Mouse (Mus musculus) hematopoietic stem cell, adult 5-6 weeks (primary cell): ENCODE results near the gene Xpa. TPM values are rescaled to one million over a fixed set of nuclear protein-coding genes. Genes with fewer than 3 reads are reported as not detected.
A peak's percentile ranks its signal among the peaks of the same experiment; 100 is the strongest.

Source experiments
- ATAC-seq, 2 experiments: fragments of 125-278 bp in 1 of 2; replicated peaks in 1 of 2; 2 replicates each; pipeline ENCODE4 v1.8.0; 2016 to 2017; ENCODE audit warnings: inconsistent platforms in 2 of 2, mild to moderate bottlenecking in 2 of 2, moderate number of reproducible peaks in 2 of 2, low read depth in 1 of 2, moderate TSS enrichment in 1 of 2; ENCODE audit not compliant: low FRiP score in 2 of 2, poor library complexity in 2 of 2, severe bottlenecking in 2 of 2, insufficient read depth in 1 of 2, low TSS enrichment in 1 of 2
- total RNA-seq: library from RNA; stranded (forward); fragments of 172-1452, 232-1000 nt; gene quantifications from 2 replicates; pipeline ENCODE4 v1.2.3, GENCODE M21; 2017

The Xpa gene
- total RNA-seq, 1 experiment from 2014 or later, result 61.1 TPM

DNA sequence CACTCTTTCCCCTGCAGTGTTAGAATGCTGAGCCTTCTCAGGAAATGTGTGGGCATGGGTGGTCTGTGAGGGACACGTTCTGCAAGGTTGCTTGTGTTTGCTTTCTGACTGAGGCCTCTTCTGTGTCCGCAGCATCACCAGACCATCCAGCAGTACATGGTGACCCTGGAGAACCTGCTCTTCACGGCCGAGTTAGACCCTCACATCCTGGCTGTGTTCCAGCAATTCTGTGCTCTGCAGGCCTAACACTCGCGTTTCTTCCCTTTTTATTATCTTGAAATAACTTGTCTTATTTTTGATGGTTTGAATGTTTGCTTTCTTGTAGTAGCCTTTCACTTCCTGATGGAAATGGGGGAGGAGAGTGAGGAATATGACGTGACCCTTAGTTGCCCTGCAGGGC lies 24.4 kb downstream of the Xpa start:
- no peak for ATAC-seq

DNA sequence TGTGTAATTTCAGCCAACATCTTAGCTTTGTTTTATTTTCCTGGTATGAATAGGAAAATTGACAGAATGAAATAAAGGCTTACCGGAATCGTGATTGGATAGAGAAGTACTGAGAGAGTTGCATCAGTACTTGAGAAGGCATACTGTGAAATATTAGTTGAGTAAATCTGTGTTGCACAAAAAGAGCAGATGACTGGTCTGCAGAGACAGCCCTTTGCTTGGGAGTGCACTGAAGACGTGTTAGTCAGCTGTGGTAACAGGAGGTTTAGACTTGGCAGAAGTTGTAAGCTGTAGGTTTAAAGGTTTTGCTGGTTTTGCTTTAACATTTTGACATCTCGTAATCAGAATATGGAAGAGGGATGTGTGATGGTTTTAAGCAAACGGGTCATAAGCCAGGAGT lies 30.3 kb downstream of the Xpa start:
- ATAC-seq, result peak in 1 of 2 experiments; percentile 36; a peak in 1 of 4 replicates

DNA sequence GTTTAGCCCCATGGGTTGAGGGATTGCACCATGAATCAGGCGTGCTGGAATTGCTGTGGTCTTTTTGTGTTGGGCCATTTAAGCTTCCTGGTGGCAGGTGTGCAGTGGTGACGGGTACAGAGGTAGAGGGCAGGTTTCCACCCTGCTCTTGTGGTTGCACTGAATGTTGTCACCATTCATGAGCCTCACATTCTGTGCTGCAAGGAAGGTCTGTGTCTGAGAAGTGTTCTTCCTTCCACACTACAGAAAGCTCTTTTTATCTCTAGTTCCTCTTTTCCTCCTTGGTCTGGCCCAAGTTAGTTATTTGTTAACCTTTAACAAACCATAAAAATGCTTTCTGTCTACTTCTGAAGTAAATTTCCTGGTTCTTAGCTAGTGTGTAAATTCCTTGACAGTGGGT lies 32.1 kb downstream of the Xpa start:
- ATAC-seq, result peak; percentile 27 to 70; a peak in 2 of 4 replicates

DNA sequence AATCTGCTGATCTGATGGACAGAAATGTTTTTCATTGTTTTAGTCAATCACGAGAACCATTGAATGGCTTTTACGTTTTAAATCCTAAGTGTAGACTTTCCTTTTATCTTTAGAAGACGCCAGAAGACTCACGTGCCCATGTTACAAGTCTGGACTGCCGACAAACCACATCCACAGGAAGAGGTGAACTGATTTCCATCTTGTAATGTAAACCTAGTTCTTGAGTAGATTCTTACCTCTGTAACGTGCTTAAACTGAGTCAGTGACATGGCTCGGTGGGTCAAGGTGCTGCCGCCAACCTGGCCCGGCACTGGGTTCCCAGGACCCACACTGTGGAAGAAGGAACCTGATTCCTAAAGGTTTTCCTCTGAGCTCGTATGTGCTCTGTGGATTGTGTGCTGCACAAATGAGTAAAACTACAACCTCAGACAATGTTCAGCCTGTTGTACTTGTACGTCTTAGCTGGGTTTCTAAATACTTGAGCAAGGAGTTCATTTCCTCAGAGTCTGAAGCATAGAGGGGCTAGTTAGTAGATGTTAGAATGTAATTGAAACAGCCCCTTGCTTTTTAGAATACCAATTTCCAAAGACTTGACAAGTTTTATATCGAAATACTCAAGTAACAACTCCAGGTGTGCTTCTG lies 44.1 kb downstream of the Xpa start:
- ATAC-seq, result no peak

DNA sequence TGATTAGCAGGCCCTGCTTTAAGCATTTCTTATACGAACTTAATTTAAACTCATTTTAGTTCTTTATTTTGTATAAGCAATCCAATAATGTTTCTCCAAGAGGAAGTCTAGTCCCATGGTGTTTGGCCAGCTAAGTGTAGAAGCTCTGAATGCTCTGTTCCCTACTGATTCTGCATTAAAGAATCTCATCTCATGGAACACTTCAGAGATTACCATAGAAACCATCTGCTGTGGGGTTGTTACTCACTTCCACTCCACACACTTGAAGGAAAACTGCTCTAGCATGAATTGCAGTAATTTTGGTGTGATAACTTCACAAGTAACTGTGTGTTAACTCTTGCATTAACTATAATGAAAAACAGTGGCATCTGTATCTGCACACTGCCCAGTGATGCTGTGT lies 49.2 kb downstream of the Xpa start:
- no peak for ATAC-seq

DNA sequence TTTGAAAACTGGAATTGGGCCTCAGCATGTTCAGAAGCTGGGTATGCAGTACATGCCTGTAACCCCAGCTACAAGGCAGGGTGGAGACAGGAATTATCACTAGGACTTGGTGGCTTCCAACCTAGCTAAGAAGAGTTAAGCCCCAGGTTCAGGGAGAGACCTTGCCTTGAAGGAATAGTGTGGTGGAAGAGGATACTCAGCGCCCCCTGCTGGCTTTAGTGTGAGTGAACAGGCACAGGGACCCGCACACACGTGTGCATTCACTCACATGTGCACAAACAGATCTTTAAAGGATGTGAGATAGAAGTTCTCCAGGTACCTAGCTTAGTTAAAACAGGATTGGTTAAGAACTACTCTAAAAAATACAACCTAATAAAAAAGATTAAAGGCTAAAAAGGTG lies 51.8 kb downstream of the Xpa start:
- no peak for ATAC-seq

DNA sequence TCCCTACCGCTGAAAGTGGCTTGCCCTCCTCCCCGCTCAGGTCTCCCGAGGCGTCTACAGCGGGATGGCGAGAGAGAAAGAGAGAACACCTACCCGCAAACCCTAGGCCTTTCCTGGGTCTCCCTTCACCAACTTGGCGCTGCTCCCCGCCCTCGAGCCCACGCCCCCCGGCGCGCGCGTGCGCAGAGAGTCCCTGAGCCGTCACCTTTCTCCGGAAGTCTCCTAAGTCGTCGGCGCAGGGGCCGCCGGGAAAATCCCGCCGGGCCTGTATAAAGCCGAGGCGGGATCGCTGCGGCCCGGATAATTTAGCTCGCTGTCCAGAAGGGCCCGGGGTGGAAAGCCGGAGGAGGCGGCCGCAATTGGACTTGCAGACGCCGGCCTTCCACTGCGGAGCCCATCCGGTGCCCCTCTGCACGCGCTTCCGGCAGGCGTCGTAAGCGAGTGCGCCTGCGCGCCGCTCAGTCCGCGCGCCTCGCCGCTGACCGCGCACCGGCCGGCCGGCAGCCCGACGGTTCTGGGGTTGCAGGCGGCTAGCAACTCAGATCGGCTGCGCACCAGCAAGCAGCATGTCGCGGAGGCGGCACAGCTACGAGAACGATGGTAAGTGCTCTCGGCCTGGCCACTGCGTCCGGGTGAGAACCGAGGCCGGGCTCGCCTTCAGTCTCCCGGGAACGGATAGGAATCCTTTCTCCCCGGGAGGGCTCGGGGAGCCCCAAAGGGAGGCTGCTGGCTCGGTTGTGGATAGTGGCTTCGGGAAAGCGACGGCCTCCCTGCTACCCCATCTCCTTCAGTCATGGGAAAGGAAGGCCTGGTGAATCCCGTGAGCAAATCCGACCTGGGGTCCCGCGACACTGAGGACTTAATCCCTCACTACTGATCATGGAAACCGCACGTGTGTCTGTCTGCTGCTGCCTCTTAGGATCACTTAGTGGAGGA lies 57.6 kb downstream of the Xpa start, which contains the start of the genes Ncbp1 and Tstd2:
Gene Ncbp1 (plus strand): TSS at position 327 of the 936 bp plus-strand sequence.
Gene Tstd2 (minus strand): TSS at position 408 of the 936 bp plus-strand sequence.
- ATAC-seq, result peak; percentile 82 to 91

DNA sequence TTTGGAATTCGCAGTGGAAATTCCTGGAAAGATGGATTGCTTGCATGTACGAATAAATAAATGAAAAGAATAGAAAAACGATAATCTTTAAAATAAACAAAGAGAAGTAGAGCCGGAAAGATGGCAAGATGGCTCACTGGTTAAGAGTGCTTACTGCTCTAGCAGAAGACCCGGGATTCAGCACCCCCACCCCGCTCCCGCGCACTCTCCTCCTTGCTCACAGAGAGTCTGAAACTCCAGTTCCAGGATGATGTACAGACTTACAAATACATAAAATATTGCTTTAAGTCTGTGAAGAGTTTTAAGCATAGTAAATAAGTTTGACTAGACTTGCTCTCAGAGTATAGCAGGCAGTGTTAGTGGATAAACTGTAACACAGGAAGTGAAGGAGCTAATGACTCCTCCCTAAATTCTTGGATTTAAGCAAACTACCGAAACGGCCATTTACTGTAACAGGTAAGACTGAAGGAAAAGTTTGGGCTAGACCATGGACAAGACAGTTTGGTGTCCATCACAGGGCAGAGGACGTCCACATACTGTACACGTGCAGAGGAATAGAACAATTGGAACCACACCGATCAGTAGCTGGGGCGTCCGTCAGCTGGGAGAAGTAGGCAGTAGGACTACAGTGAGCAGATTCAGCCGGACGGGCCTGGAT lies 58.4 kb downstream of the Xpa start:
- peak; percentile 9 to 17; a peak in 3 of 4 replicates for ATAC-seq

DNA sequence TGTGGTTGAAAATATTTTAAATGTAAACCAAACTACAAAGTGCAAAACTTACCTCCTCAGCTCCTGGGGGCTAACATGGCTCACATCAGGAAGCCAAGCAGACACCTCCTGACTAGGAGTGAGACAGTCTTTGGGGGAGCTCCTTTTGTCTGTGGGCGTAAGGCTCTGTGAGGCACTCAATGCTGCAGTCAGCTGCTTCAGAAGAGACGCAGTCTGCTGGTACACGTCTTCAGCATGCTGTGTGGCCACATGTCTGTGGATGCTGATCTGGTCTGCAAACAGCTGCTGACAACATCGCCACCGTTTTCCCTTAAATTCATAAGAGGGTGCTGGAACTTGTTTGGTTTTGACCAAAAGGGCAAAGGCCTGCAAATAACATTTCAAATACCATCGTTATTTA lies 64.3 kb downstream of the Xpa start:
- no peak for ATAC-seq

DNA sequence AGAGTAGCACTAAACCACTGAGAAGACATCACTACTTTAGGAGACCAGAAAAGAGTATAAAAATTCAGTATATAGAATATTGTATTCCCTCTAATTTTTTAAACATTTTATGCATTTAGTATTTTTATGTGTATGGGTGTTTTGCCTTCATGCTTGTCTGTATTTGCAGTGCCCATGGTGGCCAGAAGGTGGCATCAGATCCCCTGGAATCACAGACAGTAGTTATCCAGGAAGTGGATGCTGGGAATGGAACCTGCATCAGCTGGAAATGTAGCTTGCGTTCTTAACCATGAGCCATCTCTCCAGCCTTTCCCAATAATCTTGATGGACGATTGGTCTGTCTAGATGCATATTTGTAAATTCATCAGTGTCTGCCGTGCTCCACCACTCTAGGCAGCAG lies 65.9 kb downstream of the Xpa start:
- ATAC-seq, result peak in 1 of 2 experiments; percentile 48; a peak in 1 of 4 replicates

DNA sequence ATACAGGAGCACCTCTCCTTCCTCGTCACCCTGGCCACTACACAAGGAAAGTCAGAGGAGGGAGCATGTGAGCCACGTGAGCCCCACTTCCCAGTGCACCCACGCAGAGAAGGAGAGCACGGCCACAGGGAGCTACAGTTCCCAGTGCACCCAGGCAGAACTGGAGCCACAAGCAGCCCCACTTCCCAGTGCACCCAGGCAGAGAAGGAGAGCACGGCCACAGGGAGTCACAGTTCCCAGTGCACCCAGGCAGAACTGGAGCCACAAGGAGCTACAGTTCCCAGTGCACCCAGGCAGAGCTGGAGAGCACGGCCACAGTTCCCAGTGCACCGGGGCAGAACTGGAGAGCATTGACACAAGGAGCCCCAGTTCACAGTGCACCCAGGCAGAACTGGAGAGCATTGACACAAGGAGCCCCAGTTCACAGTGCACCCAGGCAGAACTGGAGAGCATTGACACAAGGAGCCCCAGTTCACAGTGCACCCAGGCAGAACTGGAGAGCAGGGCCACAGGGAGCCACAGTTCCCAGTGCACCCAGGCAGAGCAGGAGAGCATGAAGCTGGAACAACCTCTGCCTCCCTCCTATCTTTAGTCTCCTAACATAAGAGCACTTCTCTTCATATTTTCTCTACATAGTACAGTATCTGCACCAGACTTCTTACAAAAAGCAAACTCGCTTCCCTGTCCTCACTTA lies 66.7 kb downstream of the Xpa start:
- ATAC-seq, result no peak

DNA sequence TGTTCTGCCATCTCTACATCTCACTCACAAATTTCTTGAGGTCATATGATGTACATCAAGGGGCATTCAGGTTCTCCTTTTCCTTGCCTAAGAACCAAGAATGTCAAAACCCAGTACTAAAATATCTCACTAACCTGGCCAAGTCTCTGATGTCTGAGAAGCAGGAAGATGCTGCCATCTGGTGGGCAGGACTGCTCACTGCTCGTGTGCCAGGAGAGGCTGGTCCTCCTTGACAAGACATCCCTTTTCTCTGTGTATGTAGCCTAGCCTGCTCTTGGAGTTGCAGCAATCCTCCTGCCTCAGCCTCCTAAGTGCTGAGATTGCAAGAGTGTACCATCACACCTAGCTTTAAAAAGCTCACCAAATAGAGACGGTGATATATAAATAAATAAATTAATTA lies 69.6 kb downstream of the Xpa start:
- ATAC-seq, result peak; percentile 71 to 89

DNA sequence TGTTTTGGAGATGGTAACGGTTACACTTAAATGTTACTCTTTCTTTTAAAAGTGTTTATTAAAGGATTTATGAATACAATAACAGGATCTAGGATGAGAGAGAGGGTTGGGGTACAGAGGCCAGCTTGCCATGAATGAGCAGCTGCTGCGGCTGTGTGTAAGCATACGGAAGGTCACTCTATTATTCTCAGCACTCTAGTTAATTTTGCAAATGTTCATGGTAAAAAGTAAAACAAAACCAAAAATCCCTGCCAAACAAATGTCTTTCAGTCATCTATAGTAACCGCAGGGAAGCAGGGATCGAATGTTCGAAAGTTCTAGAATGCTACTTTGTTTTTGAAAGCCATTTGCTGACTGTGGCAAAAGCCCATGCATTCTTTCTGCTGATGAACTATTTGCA lies 72.8 kb downstream of the Xpa start:
- ATAC-seq, result no peak

DNA sequence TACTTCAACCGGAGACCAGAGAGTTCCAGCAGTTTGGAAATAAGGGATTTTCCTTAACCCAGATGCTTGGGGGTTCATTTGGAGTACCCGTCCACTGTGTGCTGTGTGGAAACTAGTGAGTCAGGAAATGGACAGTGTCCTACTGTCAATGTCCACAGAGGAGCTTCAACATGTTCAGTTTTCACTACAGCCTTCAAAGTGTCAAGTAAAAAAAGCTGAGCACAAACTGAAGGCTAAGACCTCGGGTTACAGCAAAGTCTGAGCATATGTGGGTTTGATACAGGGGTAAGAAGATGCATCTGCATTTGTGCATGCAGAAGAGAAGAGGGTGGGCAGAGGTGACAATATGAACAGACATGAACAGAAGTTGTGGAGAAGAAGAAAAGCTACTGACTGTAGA lies 75.3 kb downstream of the Xpa start:
- ATAC-seq, result no peak

DNA sequence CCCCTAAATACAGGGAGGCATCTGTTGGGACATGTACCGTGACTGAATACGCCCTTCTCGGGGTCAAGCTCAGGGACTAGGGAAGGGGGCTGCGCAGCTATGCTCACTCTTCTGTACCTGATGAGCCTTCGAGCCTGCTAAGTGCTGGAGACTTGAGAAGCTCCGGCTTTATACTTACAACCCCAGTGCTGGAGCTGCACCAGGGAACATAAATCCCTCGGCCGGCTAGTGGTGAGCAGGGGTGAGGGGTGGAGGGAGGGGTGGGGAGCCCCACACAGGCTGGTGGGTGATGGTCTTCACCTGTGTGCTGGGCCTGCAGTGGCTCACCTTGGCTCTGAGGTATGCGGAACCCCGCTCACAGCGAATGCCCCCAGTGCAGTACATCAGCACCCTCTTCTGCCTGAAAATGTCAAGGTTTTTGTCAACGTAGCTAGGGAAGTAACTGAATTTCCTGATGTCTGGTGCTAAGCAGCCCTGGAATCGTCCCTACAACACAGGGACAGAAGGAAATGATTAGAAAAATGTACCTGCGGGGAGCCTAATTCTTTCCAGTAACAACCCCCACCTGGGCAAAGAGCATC lies 76.5 kb downstream of the Xpa start:
- no peak for ATAC-seq

DNA sequence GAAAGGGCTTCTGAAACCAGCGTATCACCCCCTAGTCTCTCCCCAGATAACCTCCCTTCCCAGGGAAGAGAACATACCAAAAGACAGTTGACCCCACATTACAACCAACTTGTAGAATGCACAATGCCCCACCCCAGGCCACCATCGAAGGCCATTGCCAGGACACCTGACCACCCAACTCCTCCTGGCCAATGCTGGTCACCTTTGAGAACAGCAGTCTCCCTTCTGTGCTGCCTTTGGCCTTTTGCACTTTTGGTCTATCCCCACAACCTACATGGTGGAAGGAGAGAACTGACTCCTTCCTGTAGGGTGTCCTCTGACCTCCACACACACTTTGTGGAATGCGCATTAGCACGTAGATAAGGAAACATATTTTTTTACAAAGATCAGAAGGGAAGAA lies 78.6 kb downstream of the Xpa start:
- no peak for ATAC-seq

DNA sequence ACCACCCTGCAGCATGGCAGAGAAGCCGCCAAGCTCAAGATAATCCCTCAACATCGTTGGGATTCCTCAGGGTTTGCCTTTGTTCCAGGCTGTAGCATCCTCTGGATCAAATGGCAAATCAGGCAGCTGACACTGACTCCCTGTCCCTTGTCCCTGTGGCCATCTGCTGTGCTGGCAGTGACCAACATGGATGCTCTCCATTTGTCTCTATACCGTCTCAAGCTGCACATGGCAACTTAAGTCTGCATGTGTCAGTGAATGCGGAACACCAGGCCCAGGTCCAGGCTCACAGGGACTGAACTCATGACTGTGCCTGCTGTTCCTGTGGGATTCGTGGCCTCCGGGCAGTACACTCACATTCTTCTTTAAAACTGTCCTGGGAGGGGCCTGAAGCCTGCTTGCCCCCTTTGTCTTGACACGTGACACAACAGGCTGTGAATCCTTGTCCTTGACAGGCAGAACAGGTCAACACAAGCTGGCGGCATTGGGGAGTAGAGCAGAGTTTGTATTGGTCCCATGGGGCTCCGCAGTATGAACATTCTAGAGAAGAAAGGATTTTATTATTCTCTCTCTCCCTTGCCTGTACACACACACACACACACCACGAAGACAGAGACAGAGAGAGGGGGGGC lies 79.5 kb downstream of the Xpa start:
- ATAC-seq, result no peak
